Mouse (Mus musculus) liver, adult 2 months (tissue): ENCODE measurements around the gene Adgrl3. TPM values are rescaled to one million over a fixed set of nuclear protein-coding genes. Genes with fewer than 3 reads are reported as not detected.
A peak's percentile ranks its signal among the peaks of the same experiment; 100 is the strongest.

ENCODE experiments used
- DNase-seq: peaks from one replicate; pipeline ENCODE4 v3.0.0-alpha.2; 2011; ENCODE audit warnings: low read depth, low spot score; ENCODE audit errors: extremely low read depth
- H3K27ac ChIP-seq: fragments of 200-500 bp; replicated peaks from 2 replicates; pipeline ENCODE4 v1.5.1; 2012; ENCODE audit warnings: low read depth, mild to moderate bottlenecking, control low read depth, inconsistent platforms, low read length; ENCODE audit not compliant: insufficient read depth
- H3K27me3 ChIP-seq: fragments of 200-500 bp; 2 replicates; pipeline ENCODE4 v1.6.1; 2012; ENCODE audit warnings: mild to moderate bottlenecking, moderate library complexity, low read length, inconsistent platforms; ENCODE audit not compliant: control insufficient read depth, insufficient read depth
- H3K36me3 ChIP-seq: fragments of 200-500 bp; 2 replicates; pipeline ENCODE4 v1.6.1; 2012; ENCODE audit warnings: low read length, inconsistent platforms; ENCODE audit not compliant: control insufficient read depth, insufficient read depth
- H3K4me1 ChIP-seq: fragments of 200-500 bp; 2 replicates; pipeline ENCODE4 v1.6.1; 2011; ENCODE audit warnings: low read length; ENCODE audit not compliant: control insufficient read depth, insufficient read depth
- H3K4me3 ChIP-seq: fragments of 200-500 bp; 2 replicates; pipeline ENCODE4 v1.5.1; 2011; ENCODE audit warnings: low read depth, mild to moderate bottlenecking, control low read depth, low read length, moderate library complexity; ENCODE audit not compliant: insufficient read depth
- H3K79me2 ChIP-seq: fragments of 200-500 bp; 2 replicates; pipeline ENCODE4 v1.6.1; 2012; ENCODE audit warnings: inconsistent platforms, mild to moderate bottlenecking, low read length, moderate library complexity; ENCODE audit not compliant: control insufficient read depth, insufficient read depth
- H3K9ac ChIP-seq: fragments of 200-500 bp; 2 replicates; pipeline ENCODE4 v1.6.1; 2012; ENCODE audit warnings: low read depth, mild to moderate bottlenecking, control low read depth, inconsistent platforms, low read length
- CTCF ChIP-seq: fragments of 200-500 bp; IDR thresholded peaks from 2 replicates; pipeline ENCODE4 v1.5.1; 2011; ENCODE audit warnings: low read depth, low read length, control low read depth
- POLR2A ChIP-seq: fragments of 200-500 bp; IDR thresholded peaks from 2 replicates; pipeline ENCODE4 v1.6.1; 2011; ENCODE audit warnings: low read length, control low read depth; ENCODE audit not compliant: insufficient read depth; ENCODE audit errors: extremely low read depth
- WGBS: fragments of 180-500 bp; shearing (Covaris S2); methylation state at CpG from one replicate; pipeline ENCODE4 v1.1.7; 2018; 5-methylcytosine and 5-hydroxymethylcytosine counted together
- polyA plus RNA-seq: library from polyadenylated mRNA; depleted of rRNA; stranded (reverse); fragments of >200 nt; gene quantifications from 2 replicates; pipeline ENCODE4 v1.2.3, GENCODE M21; 2012
- total RNA-seq: library from RNA; depleted of rRNA; stranded (reverse); fragments of >200 nt; gene quantifications from 2 replicates; pipeline ENCODE4 v1.2.3, GENCODE M21; 2014

Adgrl3 gene
- total and polyA plus RNA-seq, 2 experiments, result 0.33 to 1.0 TPM

DNA sequence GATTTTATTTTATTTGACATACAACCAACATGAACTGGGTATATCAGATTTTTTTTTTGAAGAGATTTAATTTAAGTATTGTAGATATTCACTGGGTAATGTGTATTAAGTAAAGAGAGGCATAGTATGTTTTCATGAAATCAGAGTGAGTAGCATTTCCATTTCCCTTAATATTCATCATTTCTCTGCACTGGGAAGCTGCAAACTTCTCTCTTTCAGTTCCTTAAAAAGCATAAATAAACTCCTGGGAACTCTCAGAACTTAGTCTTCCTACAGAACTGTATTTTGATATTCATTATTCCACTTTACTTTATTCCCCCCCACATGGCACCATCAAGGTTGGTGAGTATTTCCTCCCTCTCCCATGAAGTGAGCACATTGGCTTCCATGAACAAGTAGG, 23.9 kb downstream of the Adgrl3 start:
- TF ChIP-seq POLR2A (no peak), CTCF (no peak)
- Histone ChIP-seq H3K4me3 (no peak overlapping the region), H3K27me3 (no peaks in the 10 kb centered on the region)

DNA sequence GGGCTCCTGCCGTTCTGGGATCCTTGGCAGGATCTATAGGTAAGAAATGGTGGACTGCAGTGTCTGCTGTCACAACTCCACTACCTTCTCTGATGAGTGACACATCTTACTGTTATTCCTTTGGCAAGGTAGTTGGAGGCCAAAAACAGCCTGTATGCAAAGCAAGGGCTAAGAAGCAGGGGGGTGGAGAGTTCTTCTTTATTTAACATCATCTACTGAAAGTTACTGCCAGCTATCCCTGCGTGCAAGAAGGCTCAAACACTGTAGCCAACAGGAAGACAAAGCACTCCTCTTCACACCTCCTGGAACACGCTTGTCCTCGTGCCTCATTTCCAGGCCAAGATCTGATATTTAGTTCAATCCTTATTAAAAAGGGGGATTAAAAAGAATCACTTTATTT, 26.2 kb downstream of the Adgrl3 start:
- WGBS, result 86% methylated on average over 4 of the region's 4 CpGs
- Histone ChIP-seq H3K4me3 (no peak overlapping the region), H3K36me3 (no peaks in the 10 kb centered on the region), H3K27me3 (no peaks in the 10 kb centered on the region), H3K9ac (no peak overlapping the region), H3K4me1 (no peaks in the 10 kb centered on the region), H3K27ac (no peak overlapping the region), H3K79me2 (no peaks in the 10 kb centered on the region)
- DNase-seq, result no peak
- TF ChIP-seq CTCF (no peak), POLR2A (no peak)

More for the DNA sequence above, 23.9 kb downstream of the Adgrl3 start:
- H3K9ac ChIP-seq, result no peak overlapping the region
- peak; percentile 10 for DNase-seq
- H3K27ac ChIP-seq, result no peak overlapping the region
- H3K79me2 ChIP-seq, result no peaks in the 10 kb centered on the region
- no peaks in the 10 kb centered on the region for H3K36me3 ChIP-seq
- no peaks in the 10 kb centered on the region for H3K4me1 ChIP-seq

DNA sequence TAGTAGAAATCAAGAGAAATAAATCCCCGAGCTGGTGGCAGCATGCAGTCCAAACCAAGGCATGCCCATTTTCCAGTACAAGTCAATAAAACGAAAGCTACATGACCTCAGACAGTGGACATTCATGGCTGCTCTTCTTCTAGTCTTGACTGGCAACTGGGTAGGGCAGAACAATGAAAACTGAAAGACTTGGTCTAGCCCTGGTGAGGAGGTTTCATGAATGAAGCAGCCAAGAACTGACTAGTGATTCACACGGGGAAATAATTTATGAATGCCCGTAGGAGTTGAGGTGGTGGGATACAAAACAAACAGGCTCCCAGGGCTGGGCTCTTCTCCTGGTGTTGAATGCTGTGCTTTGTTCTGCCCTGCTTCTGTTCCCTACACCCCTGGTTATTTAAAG, 34.7 kb downstream of the Adgrl3 start:
- Histone ChIP-seq H3K27ac (no peak overlapping the region), H3K27me3 (no peaks in the 10 kb centered on the region), H3K4me1 (no peaks in the 10 kb centered on the region), H3K79me2 (no peaks in the 10 kb centered on the region), H3K9ac (no peak overlapping the region), H3K36me3 (no peaks in the 10 kb centered on the region), H3K4me3 (no peak overlapping the region)
- 81% methylated on average over 4 of the region's 4 CpGs for WGBS
- TF ChIP-seq POLR2A (no peak), CTCF (no peak)
- DNase-seq, result no peak

DNA sequence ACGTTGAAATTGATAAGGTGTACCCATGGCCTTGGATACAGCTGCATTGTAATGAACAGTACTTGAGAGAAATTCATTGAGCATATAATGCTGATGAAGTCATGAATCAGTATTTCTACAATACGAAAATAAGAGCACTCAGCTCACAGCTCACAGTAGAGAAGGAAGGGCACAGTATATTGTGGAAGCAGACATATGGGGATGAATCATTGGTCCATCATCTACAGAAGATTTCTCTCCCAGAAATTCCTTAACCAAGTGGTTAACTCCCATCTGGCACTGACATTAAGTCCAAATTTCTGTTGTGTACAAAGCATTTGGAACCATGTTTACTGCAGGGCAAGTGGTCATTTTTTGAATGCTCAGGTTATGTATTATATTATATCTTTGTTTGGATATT, 35.3 kb downstream of the Adgrl3 start:
- Histone ChIP-seq H3K4me1 (no peaks in the 10 kb centered on the region), H3K36me3 (no peaks in the 10 kb centered on the region), H3K9ac (no peak overlapping the region), H3K27me3 (no peaks in the 10 kb centered on the region), H3K27ac (no peak overlapping the region), H3K4me3 (no peak overlapping the region), H3K79me2 (no peaks in the 10 kb centered on the region)
- no peak for DNase-seq
- TF ChIP-seq CTCF (no peak), POLR2A (no peak)
- 76% methylated on average over 2 of the region's 2 CpGs for WGBS

DNA sequence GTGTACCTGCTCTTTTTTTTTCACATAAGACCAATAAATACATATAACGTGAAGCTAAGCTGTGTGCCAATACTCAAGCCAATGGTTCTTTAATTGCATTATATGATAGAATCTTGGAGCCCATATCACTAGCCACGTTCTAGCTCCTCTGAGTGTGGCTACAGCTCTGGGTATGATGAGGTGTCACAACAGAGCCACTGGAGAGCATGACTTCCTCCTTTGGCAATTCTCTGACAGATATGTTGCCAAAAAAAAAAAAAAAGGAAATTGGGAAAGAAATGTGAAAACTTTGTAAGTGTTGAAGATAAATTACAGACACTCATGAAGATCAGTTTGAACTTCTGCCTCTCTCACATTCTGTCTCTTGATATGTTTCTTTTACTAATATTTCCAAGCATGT, 38.2 kb downstream of the Adgrl3 start:
- WGBS, result 67% methylated on average over 2 of the region's 2 CpGs
- Histone ChIP-seq H3K36me3 (no peaks in the 10 kb centered on the region), H3K79me2 (no peaks in the 10 kb centered on the region), H3K4me1 (no peaks in the 10 kb centered on the region), H3K27ac (no peak overlapping the region), H3K27me3 (no peaks in the 10 kb centered on the region), H3K4me3 (no peak overlapping the region), H3K9ac (no peak overlapping the region)
- TF ChIP-seq CTCF (no peak), POLR2A (no peak)
- DNase-seq, result no peak

DNA sequence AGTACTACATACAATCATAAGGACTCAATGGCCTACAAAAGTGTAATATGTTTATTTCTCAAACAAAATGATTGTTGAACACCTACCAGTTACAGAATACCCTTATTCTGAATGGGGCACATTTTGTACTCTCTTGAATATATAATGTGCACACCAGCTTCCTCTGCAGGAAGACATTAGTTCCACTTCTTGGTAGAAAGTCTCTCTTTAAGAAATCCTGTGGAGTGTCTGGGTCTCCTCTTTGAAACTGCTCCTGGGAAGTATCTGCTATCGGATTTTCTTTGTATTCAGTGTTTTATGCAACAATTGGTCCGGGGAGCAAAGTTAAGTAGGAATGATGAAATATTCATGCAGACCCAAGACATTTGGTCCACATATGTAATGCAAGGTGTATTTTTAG, 41.0 kb downstream of the Adgrl3 start:
- 86% methylated on average over 2 of the region's 2 CpGs for WGBS
- TF ChIP-seq CTCF (no peak), POLR2A (no peak)
- Histone ChIP-seq H3K36me3 (no peaks in the 10 kb centered on the region), H3K9ac (no peak overlapping the region), H3K79me2 (no peaks in the 10 kb centered on the region), H3K27me3 (no peaks in the 10 kb centered on the region), H3K4me1 (no peaks in the 10 kb centered on the region), H3K4me3 (no peak overlapping the region), H3K27ac (no peak overlapping the region)
- no peak for DNase-seq
